Mouse (Mus musculus) monocyte, adult 5-6 weeks (primary cell): Measurements from ENCODE around the gene Scgb2b20. TPM values are rescaled to one million over a fixed set of nuclear protein-coding genes. Genes with fewer than 3 reads are reported as not detected.
"Not testable (repeated sequence)": the region's sequence is repeated elsewhere in the genome, so short reads cannot be mapped to it uniquely, and the experiment has no call there.

Source experiments
- ATAC-seq: fragments of 153-309, 156-312 bp; replicated peaks from 2 replicates; pipeline ENCODE4 v1.8.0; 2017; ENCODE audit warnings: mild to moderate bottlenecking; ENCODE audit not compliant: low TSS enrichment, insufficient number of reproducible peaks, severe bottlenecking, poor library complexity, low FRiP score
- total RNA-seq: library from RNA; stranded (forward); fragments of 200-1000, 200-491, 200-594 nt; gene quantifications from 3 replicates; pipeline ENCODE4 v1.2.3, GENCODE M21; 2017

Scgb2b20 gene
- not detected in 3 replicates for total RNA-seq

- ATAC-seq: not testable (repeated sequence)
Observed at GRCm38 (mm10) chr7:33366222-33366621, at the start of gene Scgb2b20. Scgb2b20 (minus strand) TSS chr7:33366322.

GRCm38 (mm10) chr7:33409681-33410080, 43.6 kb upstream of the Scgb2b20 start:
- ATAC-seq: not testable (repeated sequence)

GRCm38 (mm10) chr7:33401650-33402049, 35.5 kb upstream of the Scgb2b20 start:
- ATAC-seq: no peak

- not testable (repeated sequence) for ATAC-seq
Observed at GRCm38 (mm10) chr7:33399749-33400148, 33.6 kb upstream of the Scgb2b20 start.

- not testable (repeated sequence) for ATAC-seq
Observed at GRCm38 (mm10) chr7:33372934-33373333, 6.8 kb upstream of the Scgb2b20 start, which contains the start of gene Scgb1b20. Scgb1b20 (plus strand) TSS chr7:33373234.

Other genes with a start within 250 kb of the Scgb2b20 start
- not detected in 3 replicates for gene Scgb2b18, start 192.5 kb downstream of the Scgb2b20 start, total RNA-seq
- not detected in 3 replicates for gene Scgb1b18, start 180.8 kb downstream of the Scgb2b20 start, total RNA-seq
- not detected in 3 replicates for gene Scgb2b19, start 86.0 kb downstream of the Scgb2b20 start, total RNA-seq
- gene Scgb1b19, start 79.0 kb downstream of the Scgb2b20 start, total RNA-seq: not detected in 3 replicates
- gene Scgb1b20, start 6.9 kb upstream of the Scgb2b20 start, total RNA-seq: not detected in 3 replicates
- gene Scgb2b21, start 154.1 kb upstream of the Scgb2b20 start, total RNA-seq: not detected in 3 replicates